8 mouse cellular contexts compared by ENCODE assay signal in genomic region chr5:52834386-52834785, GRCm38 (mm10). TPM values are rescaled to one million over a fixed set of nuclear protein-coding genes. Genes with fewer than 3 reads are reported as not detected.
DNase-seq lines count a peak whose midpoint lies in the region; ATAC-seq and TF ChIP-seq lines count a peak whose summit lies in the region.

No protein-coding gene starts in this region.

- peak overlapping the region; percentile 96 for H3K9ac ChIP-seq in heart, embryonic 11.5 days (ENCODE audit: low read depth, low read length)
- peak overlapping the region; percentile 74 for H3K9ac ChIP-seq in forebrain, embryonic 15.5 days (replicated peaks)
- H3K9ac ChIP-seq in lung, embryonic 16.5 days (ENCODE audit: low read length): peak overlapping the region; percentile 92

- H3K4me3 ChIP-seq in heart, embryonic 11.5 days (ENCODE audit: low read depth, low read length): peak overlapping the region; percentile 82
- H3K4me3 ChIP-seq in G1E (ENCODE audit: low read depth, low read length): peak overlapping the region; percentile 88
- H3K4me3 ChIP-seq in forebrain, embryonic 15.5 days: peak overlapping the region; percentile 74
- H3K4me3 ChIP-seq in lung, embryonic 16.5 days (ENCODE audit: low read length): peak overlapping the region; percentile 87

- no peak for TF ChIP-seq CTCF in G1E (IDR thresholded peaks at IDR 0.05; ENCODE audit: low read depth, low read length)

- 0 out of 2 replicates have a peak, but pooled peaks cover 6% of the 10 kb centered on the region for H3K4me1 ChIP-seq in heart, embryonic 11.5 days (ENCODE audit: control insufficient read depth, insufficient read depth, low read length)
- peaks cover 33% of the 10 kb centered on the region for H3K4me1 ChIP-seq in G1E (ENCODE audit: insufficient read depth, low read depth, low read length)
- H3K4me1 ChIP-seq in forebrain, embryonic 15.5 days: peaks cover 29% of the 10 kb centered on the region
- H3K4me1 ChIP-seq in lung, embryonic 16.5 days (replicated peaks; ENCODE audit: control insufficient read depth, insufficient read depth, low read length): peaks cover 14% of the 10 kb centered on the region

- peak overlapping the region; percentile 90 for H3K27ac ChIP-seq in heart, embryonic 11.5 days (ENCODE audit: low read depth, low read length)
- peak overlapping the region; percentile 88 for H3K27ac ChIP-seq in forebrain, embryonic 15.5 days (replicated peaks)
- H3K27ac ChIP-seq in lung, embryonic 16.5 days (ENCODE audit: low read length): peak overlapping the region; percentile 92

- no peaks in the 10 kb centered on the region for H3K27me3 ChIP-seq in heart, embryonic 11.5 days (ENCODE audit: control insufficient read depth, insufficient read depth, low read length)
- no peaks in the 10 kb centered on the region for H3K27me3 ChIP-seq in G1E (ENCODE audit: insufficient read depth, low read length)
- H3K27me3 ChIP-seq in forebrain, embryonic 15.5 days: no peaks in the 10 kb centered on the region
- H3K27me3 ChIP-seq in lung, embryonic 16.5 days (ENCODE audit: control insufficient read depth, insufficient read depth, low read depth, low read length): no peaks in the 10 kb centered on the region

- H3K4me2 ChIP-seq in heart, embryonic 11.5 days: peak overlapping the region; percentile 69
- H3K4me2 ChIP-seq in forebrain, embryonic 15.5 days (replicated peaks): peak overlapping the region; percentile 67
- peak overlapping the region; percentile 79 for H3K4me2 ChIP-seq in lung, embryonic 16.5 days (ENCODE audit: low read depth, low read length)

- peaks cover 6% of the 10 kb centered on the region for H3K36me3 ChIP-seq in heart, embryonic 11.5 days (ENCODE audit: control insufficient read depth, insufficient read depth, low read length)
- H3K36me3 ChIP-seq in G1E (replicated peaks): peaks cover 36% of the 10 kb centered on the region
- H3K36me3 ChIP-seq in forebrain, embryonic 15.5 days: peaks cover 11% of the 10 kb centered on the region
- peaks cover 9% of the 10 kb centered on the region; the same call in 1 of the 2 replicates for H3K36me3 ChIP-seq in lung, embryonic 16.5 days (ENCODE audit: control insufficient read depth, insufficient read depth, low read length)

- DNase-seq in heart, postnatal 25 days (ENCODE audit: low spot score): no peak
- no peak for DNase-seq in G1E (ENCODE audit: low spot score)
- DNase-seq in thymus, postnatal 4 days: no peak
- no peak for DNase-seq in kidney, adult 18-20 months
- DNase-seq in layer of hippocampus, adult 8-10 months (ENCODE audit: low spot score in 2 of 2): no peak

- WGBS in heart, embryonic 11.5 days (ENCODE audit: insufficient replicate concordance): 10% methylated on average over 8 of the region's 8 CpGs
- WGBS in forebrain, embryonic 15.5 days: 12% methylated on average over 8 of the region's 8 CpGs
- 7% methylated on average over 8 of the region's 8 CpGs for WGBS in lung, embryonic 16.5 days

- H3K9me3 ChIP-seq in heart, embryonic 11.5 days (replicated peaks; ENCODE audit: control insufficient read depth, low read length): no peaks in the 10 kb centered on the region
- 0 out of 2 replicates have a peak, but pooled peaks cover 3% of the 10 kb centered on the region for H3K9me3 ChIP-seq in G1E (replicated peaks)
- no peaks in the 10 kb centered on the region for H3K9me3 ChIP-seq in forebrain, embryonic 15.5 days
- no peaks in the 10 kb centered on the region for H3K9me3 ChIP-seq in lung, embryonic 16.5 days (ENCODE audit: control insufficient read depth, low read length)

- no peak; the same call in 1 of the 2 replicates for ATAC-seq in heart, embryonic 11.5 days (replicated peaks; ENCODE audit: insufficient number of reproducible peaks, low FRiP score, low TSS enrichment)
- ATAC-seq in G1E (ENCODE audit: extremely low read depth, insufficient number of reproducible peaks, low FRiP score, poor library complexity, severe bottlenecking): no peak
- ATAC-seq in forebrain, embryonic 15.5 days (replicated peaks): no peak; the same call in 1 of the 2 replicates
- ATAC-seq in lung, embryonic 16.5 days (ENCODE audit: low read depth): peak; percentile 9; the same call in 1 of the 2 replicates

- intact Hi-C loops in heart, postnatal 25 days (cut with DNase I): loop anchor here (5.0 kb wide), 1 partner anchor 47 kb away; no protein-coding TSS in a partner anchor

RNA-seq across cellular contexts. Expression of gene Anapc4, which starts 0.6 kb away (rescaled TPM):
- polyA plus RNA-seq in heart, embryonic 11.5 days (2014; fragmentation: Nextera tagmentation; extraction: Ambion mirVana): 82.6 and 90.7 TPM in 2 replicates
- total RNA-seq in heart, postnatal 25 days (2021): 10 to 100 TPM; 38.4 to 39.5 TPM
- total RNA-seq in G1E (2014; fragmentation: Nextera tagmentation): 72.5 and 79.2 TPM in 2 replicates
- 120 and 132 TPM in 2 replicates for total RNA-seq in G1E (2017)
- polyA plus RNA-seq in G1E (2012): 7.8 and 8.7 TPM in 2 replicates
- 110 and 111 TPM in 2 replicates for polyA plus RNA-seq in forebrain, embryonic 15.5 days (2015; fragmentation: Nextera tagmentation; extraction: Ambion mirVana)
- polyA plus RNA-seq in lung, embryonic 16.5 days (2015; fragmentation: Nextera tagmentation; extraction: Ambion mirVana): 103 TPM in 2 replicates
- 10 to 100 TPM; 70.2 to 82.7 (median 74.9) TPM for total RNA-seq in layer of hippocampus, adult 8-10 months (2022)

RNA-seq across cellular contexts. Expression of gene Zcchc4, which starts 59.2 kb away (rescaled TPM):
- polyA plus RNA-seq in heart, embryonic 11.5 days (2014; fragmentation: Nextera tagmentation; extraction: Ambion mirVana): 10.5 and 10.9 TPM in 2 replicates
- total RNA-seq in heart, postnatal 25 days (2021): 1 to 10 TPM; 4.7 to 5.6 TPM
- 76.8 and 87.4 TPM in 2 replicates for total RNA-seq in G1E (2014; fragmentation: Nextera tagmentation)
- total RNA-seq in G1E (2017): 48.1 and 51.1 TPM in 2 replicates
- 12.4 and 13.1 TPM in 2 replicates for polyA plus RNA-seq in G1E (2012)
- polyA plus RNA-seq in forebrain, embryonic 15.5 days (2015; fragmentation: Nextera tagmentation; extraction: Ambion mirVana): 15.5 and 16.7 TPM in 2 replicates
- polyA plus RNA-seq in lung, embryonic 16.5 days (2015; fragmentation: Nextera tagmentation; extraction: Ambion mirVana): 14.1 and 16.2 TPM in 2 replicates
- 10 to 100 TPM; 10.1 to 14.0 (median 12.0) TPM for total RNA-seq in layer of hippocampus, adult 8-10 months (2022)
